In genomic region chr2:30237199-30237880, GRCm38 (mm10) we compare ENCODE assay signal across 7 mouse cellular contexts. TPM values are rescaled to one million over a fixed set of nuclear protein-coding genes. Genes with fewer than 3 reads are reported as not detected.
DNase-seq lines count a peak whose midpoint lies in the region; ATAC-seq lines count a peak whose summit lies in the region.

Lrrc8a (plus strand) TSS chr2:30237715.

- H3K4me1 ChIP-seq in embryonic facial prominence, embryonic 11.5 days (ENCODE audit: control insufficient read depth, insufficient read depth, low read length): peaks cover 3% of the 10 kb centered on the region; the same call in 1 of the 2 replicates
- H3K4me1 ChIP-seq in limb, embryonic 11.5 days (ENCODE audit: control insufficient read depth, insufficient read depth, low read length): peaks cover 10% of the 10 kb centered on the region
- peaks cover 14% of the 10 kb centered on the region for H3K4me1 ChIP-seq in midbrain, embryonic 14.5 days (ENCODE audit: control insufficient read depth, insufficient read depth, low read length)

- H3K27me3 ChIP-seq in embryonic facial prominence, embryonic 11.5 days (ENCODE audit: control insufficient read depth, insufficient read depth, low read length): no peaks in the 10 kb centered on the region
- no peaks in the 10 kb centered on the region for H3K27me3 ChIP-seq in limb, embryonic 11.5 days (ENCODE audit: control insufficient read depth, insufficient read depth, low read length)
- H3K27me3 ChIP-seq in midbrain, embryonic 14.5 days (ENCODE audit: control insufficient read depth, insufficient read depth, low read length): no peaks in the 10 kb centered on the region

- peak within 1 kb of the TSS; percentile 85 for H3K4me3 ChIP-seq in embryonic facial prominence, embryonic 11.5 days (ENCODE audit: low read depth, low read length)
- H3K4me3 ChIP-seq in limb, embryonic 11.5 days (ENCODE audit: low read depth, low read length): peak within 1 kb of the TSS; percentile 85
- peak within 1 kb of the TSS; percentile 88 for H3K4me3 ChIP-seq in midbrain, embryonic 14.5 days (replicated peaks; ENCODE audit: low read depth, low read length)

- H3K4me2 ChIP-seq in embryonic facial prominence, embryonic 11.5 days (ENCODE audit: low read depth, low read length): peak within 1 kb of the TSS; percentile 62
- H3K4me2 ChIP-seq in limb, embryonic 11.5 days (ENCODE audit: low read depth, severe bottlenecking): peak within 1 kb of the TSS; percentile 86
- H3K4me2 ChIP-seq in midbrain, embryonic 14.5 days (ENCODE audit: low read length): peak within 1 kb of the TSS; percentile 71

- H3K9ac ChIP-seq in embryonic facial prominence, embryonic 11.5 days (replicated peaks; ENCODE audit: low read length): peak within 1 kb of the TSS; percentile 86
- peak within 1 kb of the TSS; percentile 88 for H3K9ac ChIP-seq in limb, embryonic 11.5 days (ENCODE audit: low read length)
- H3K9ac ChIP-seq in midbrain, embryonic 14.5 days (replicated peaks; ENCODE audit: low read length): peak within 1 kb of the TSS; percentile 86

- peak within 1 kb of the TSS; percentile 79 for H3K27ac ChIP-seq in embryonic facial prominence, embryonic 11.5 days (replicated peaks; ENCODE audit: low read depth, low read length)
- H3K27ac ChIP-seq in limb, embryonic 11.5 days (replicated peaks; ENCODE audit: low read depth, low read length): peak within 1 kb of the TSS; percentile 49
- H3K27ac ChIP-seq in midbrain, embryonic 14.5 days (replicated peaks; ENCODE audit: low read depth, low read length): peak within 1 kb of the TSS; percentile 93

- no peaks in the 10 kb centered on the region for H3K36me3 ChIP-seq in embryonic facial prominence, embryonic 11.5 days (replicated peaks; ENCODE audit: control insufficient read depth, insufficient read depth, low read depth, low read length)
- peaks cover 8% of the 10 kb centered on the region; the same call in 1 of the 2 replicates for H3K36me3 ChIP-seq in limb, embryonic 11.5 days (ENCODE audit: control insufficient read depth, insufficient read depth, low read length)
- peaks cover 24% of the 10 kb centered on the region for H3K36me3 ChIP-seq in midbrain, embryonic 14.5 days (ENCODE audit: control insufficient read depth, insufficient read depth, low read length)

- no peaks in the 10 kb centered on the region for H3K9me3 ChIP-seq in embryonic facial prominence, embryonic 11.5 days (replicated peaks; ENCODE audit: control insufficient read depth, low read length)
- no peaks in the 10 kb centered on the region for H3K9me3 ChIP-seq in limb, embryonic 11.5 days (ENCODE audit: control insufficient read depth, low read length)
- no peaks in the 10 kb centered on the region for H3K9me3 ChIP-seq in midbrain, embryonic 14.5 days (ENCODE audit: control insufficient read depth, low read length)

- peak; percentile 97 for ATAC-seq in embryonic facial prominence, embryonic 11.5 days (replicated peaks; ENCODE audit: insufficient number of reproducible peaks, low FRiP score, low TSS enrichment, low read depth)
- peak; percentile 97 for ATAC-seq in limb, embryonic 11.5 days (ENCODE audit: insufficient number of reproducible peaks, low FRiP score, low TSS enrichment, low read depth)
- peak; percentile 97 for ATAC-seq in midbrain, embryonic 14.5 days (ENCODE audit: low FRiP score, low TSS enrichment)

- WGBS in embryonic facial prominence, embryonic 11.5 days: under 1% methylated on average over 66 of the region's 67 CpGs
- under 1% methylated on average over 67 of the region's 67 CpGs for WGBS in limb, embryonic 11.5 days
- under 1% methylated on average over 67 of the region's 67 CpGs for WGBS in midbrain, embryonic 14.5 days

- peak; percentile 100 for DNase-seq in adrenal gland, postnatal 14 days
- DNase-seq in embryonic facial prominence, embryonic 11.5 days (ENCODE audit: low spot score): peak; percentile 99
- peak; percentile 100 for DNase-seq in heart, adult 11 months
- peak; percentile 100 for DNase-seq in kidney, adult 18-20 months
- peak; percentile 100 for DNase-seq in limb, embryonic 11.5 days (ENCODE audit: low spot score)
- DNase-seq in midbrain, embryonic 14.5 days: peak; percentile 99
- DNase-seq in spleen, adult 18-20 months: peak; percentile 100

RNA-seq across cellular contexts. Expression of gene Lrrc8a, which starts in this region (rescaled TPM):
- total RNA-seq in adrenal gland, postnatal 14 days (2021): 57.7 and 60.3 TPM in 2 replicates
- 50.3 and 50.5 TPM in 2 replicates for polyA plus RNA-seq in embryonic facial prominence, embryonic 11.5 days (2014; fragmentation: Nextera tagmentation; extraction: Ambion mirVana)
- 58.2 and 58.3 TPM in 2 replicates for polyA plus RNA-seq in limb, embryonic 11.5 days (2014; fragmentation: Nextera tagmentation; extraction: Ambion mirVana)
- 66.0 and 70.9 TPM in 2 replicates for polyA plus RNA-seq in midbrain, embryonic 14.5 days (2014; fragmentation: Nextera tagmentation; extraction: Ambion mirVana)

Comparison
In these comparisons a context has a peak if more than half of its experiments do, and no peak if none do; other contexts are left out.
1. Peak in every context shown above with its lines: DNase-seq, ATAC-seq, H3K4me3 ChIP-seq and H3K27ac ChIP-seq.